Mouse (Mus musculus): ENCODE measurements at regions not wholly inside any gene's neighbourhood (a gene's known extent, or its start where the extent isn't known, plus 50 kb on each side); places are given as distances from the start of the nearest gene placed in this dataset.

DNA sequence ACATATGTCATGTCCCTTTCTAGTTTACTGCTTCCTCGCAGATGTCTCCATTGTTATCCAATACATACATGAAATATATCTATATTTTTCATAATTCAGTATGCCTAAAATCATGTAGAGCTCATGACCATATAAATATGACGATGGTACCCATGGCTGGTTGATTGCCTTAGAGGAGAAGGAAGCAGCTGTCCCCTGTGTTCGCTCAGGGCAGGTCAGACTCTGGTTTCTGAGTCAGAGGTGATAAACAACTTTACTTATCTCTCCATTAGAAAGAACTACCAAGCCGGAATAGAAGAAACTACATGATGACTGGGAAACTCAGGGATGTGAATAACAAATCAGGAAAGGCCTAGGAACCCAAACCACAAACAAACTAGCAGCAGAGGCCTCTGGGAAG lies 307.6 kb downstream of the Sox4 start:
- Histone ChIP-seq H3K27me3 (no peaks in the 10 kb centered on the region), H3K9me3 (no peaks in the 10 kb centered on the region), H3K4me1 (no peaks in the 10 kb centered on the region), H3K9ac (no peak overlapping the region), H3K4me2 (no peak overlapping the region), H3K36me3 (no peaks in the 10 kb centered on the region), H3K4me3 (no peak overlapping the region), H3K27ac (no peak overlapping the region)
- 75% methylated on average over 4 of the region's 4 CpGs for WGBS
- no peak for ATAC-seq (ENCODE audit: borderline replicate concordance, extremely low read depth, low FRiP score, low TSS enrichment)

DNA sequence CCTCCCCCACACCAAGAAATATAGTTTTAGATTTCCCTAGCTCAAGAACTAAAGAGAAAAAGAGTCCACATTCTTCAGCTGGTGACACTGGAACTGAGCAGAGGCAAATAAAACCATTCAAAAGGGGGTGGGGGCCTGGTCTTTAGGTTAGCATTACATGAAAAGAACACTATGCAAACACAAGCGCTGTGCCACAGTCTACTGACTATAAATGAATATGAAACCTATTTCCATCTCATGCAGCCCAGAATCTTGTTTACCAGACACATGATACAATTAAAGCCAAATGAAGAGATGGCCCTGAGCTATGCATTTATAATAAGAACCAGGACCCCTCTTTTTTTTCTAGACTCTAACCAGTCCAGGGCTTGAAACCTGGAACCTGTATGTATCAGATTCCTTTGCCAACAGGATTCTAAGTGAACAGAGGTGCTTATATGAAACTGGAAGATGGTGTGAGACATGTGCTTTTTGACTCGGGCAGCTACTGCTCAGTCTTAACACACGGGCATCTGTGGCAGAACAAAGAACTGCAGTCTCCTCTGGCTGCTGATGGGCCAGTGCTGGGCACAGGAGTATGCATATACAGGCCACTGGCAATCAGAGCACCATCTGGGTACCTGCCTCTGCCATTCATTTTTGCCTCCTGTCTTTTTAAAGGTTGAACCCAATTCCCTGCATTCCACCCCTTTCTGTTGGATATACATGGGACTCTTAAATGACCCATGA lies 308.5 kb downstream of the Sox4 start:
- no peak overlapping the region for H3K4me3 ChIP-seq
- no peaks in the 10 kb centered on the region for H3K4me1 ChIP-seq
- 68% methylated on average over 3 of the region's 3 CpGs for WGBS
- no peaks in the 10 kb centered on the region for H3K36me3 ChIP-seq
- H3K9me3 ChIP-seq = no peaks in the 10 kb centered on the region
- no peak for ATAC-seq (ENCODE audit: borderline replicate concordance, extremely low read depth, low FRiP score, low TSS enrichment)
- no peak overlapping the region for H3K4me2 ChIP-seq
- no peak overlapping the region for H3K27ac ChIP-seq
- H3K27me3 ChIP-seq = no peaks in the 10 kb centered on the region
- no peak overlapping the region for H3K9ac ChIP-seq

DNA sequence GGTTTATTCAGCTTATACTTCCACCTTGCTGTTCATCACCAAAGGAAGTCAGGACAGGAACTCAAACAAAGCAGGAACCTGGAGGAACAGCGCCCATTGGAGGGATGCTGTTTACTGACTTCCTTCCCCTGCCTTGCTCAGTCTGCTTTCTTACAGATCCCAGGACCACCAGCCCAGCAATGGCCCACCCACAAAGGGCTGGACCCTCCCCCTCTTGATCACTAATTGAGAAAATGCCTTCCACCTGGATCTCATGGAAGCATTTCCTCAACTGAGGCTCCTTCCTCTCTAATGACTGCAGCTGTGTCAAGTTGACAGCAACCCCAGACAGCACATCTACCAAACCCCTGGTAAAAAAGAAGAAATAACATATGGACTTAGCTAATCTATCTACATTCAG lies 312.7 kb downstream of the Sox4 start:
- 89% methylated on average over 1 of the region's 1 CpGs for WGBS
- H3K36me3 ChIP-seq = no peaks in the 10 kb centered on the region
- ATAC-seq (ENCODE audit: borderline replicate concordance, extremely low read depth, low FRiP score, low TSS enrichment) = no peak

DNA sequence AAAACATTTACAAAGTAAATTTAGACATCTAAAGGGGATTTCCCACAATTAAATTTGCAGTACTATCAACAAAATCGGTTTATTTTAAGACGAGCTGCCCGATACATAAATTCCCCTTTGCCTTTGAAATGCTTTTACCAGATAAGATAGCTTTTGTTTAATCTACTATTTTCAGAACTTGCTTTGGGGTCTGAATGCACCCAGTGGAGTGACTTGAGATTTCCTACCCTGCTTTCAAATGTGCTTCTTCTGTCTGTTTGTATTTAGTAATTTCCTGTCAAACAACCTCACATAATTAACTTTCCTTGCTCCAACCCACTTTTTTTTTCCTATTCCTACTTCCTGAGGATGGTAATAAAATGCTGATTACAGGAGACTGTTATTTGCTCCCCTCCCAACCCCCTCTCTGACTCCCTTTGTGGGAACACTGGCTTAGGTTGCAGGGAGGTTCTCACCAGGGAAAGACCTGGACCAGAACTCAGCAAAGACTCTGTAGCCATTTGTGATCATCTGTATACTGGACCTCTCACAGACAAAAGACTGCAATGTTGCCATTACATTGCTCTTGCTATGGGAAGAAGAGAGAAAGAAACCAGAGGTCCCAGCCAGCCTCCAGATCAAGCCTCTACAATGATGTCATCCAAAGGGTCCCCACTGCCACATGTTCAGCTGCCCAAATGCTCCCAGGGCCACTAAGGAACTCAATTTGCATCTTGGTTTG lies 318.1 kb downstream of the Sox4 start:
- WGBS = 13% methylated on average over 3 of the region's 3 CpGs
- Histone ChIP-seq H3K4me3 (no peak overlapping the region), H3K9ac (no peak overlapping the region), H3K9me3 (no peaks in the 10 kb centered on the region), H3K27me3 (no peaks in the 10 kb centered on the region), H3K4me2 (no peak overlapping the region), H3K4me1 (peaks cover 25% of the 10 kb centered on the region), H3K36me3 (no peaks in the 10 kb centered on the region), H3K27ac (peak overlapping the region; percentile 49)
- ATAC-seq (ENCODE audit: borderline replicate concordance, extremely low read depth, low FRiP score, low TSS enrichment) = peak; percentile 27; the same call in 1 of the 2 replicates

More for the DNA sequence above, 312.7 kb downstream of the Sox4 start:
- H3K4me1 ChIP-seq = peaks cover 2% of the 10 kb centered on the region; the same call in 1 of the 2 replicates
- no peak overlapping the region for H3K4me2 ChIP-seq
- H3K9ac ChIP-seq = no peak overlapping the region
- no peak overlapping the region for H3K4me3 ChIP-seq
- H3K9me3 ChIP-seq = no peaks in the 10 kb centered on the region
- no peak overlapping the region for H3K27ac ChIP-seq
- H3K27me3 ChIP-seq = no peaks in the 10 kb centered on the region

DNA sequence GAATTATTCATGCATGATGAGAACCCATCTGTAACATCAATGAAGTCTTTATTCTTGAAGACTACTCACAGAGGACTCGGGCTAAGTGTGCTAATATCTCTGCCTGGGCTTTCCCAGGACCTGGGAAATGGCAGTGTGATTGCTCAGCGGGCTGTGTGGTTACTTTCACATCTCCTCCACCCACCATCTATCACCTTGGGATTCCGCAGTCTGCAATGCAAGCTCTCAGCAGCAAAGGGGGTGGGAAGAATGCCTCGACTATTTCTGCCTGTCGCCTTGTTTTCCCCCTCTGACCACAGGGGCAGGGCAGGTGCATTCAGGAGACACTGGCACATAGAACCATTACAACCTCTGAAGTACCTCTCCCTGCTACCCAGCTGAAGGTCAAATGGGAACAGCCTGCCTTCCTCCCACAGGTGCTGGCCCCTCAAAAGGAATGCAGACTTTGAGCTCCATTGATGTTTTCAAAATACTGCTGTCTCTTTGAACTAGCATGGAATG lies 319.9 kb downstream of the Sox4 start:
- no peak overlapping the region for H3K4me2 ChIP-seq
- H3K9ac ChIP-seq = no peak overlapping the region
- ATAC-seq (ENCODE audit: borderline replicate concordance, extremely low read depth, low FRiP score, low TSS enrichment) = no peak
- WGBS = 51% methylated on average over 5 of the region's 5 CpGs
- H3K9me3 ChIP-seq = no peaks in the 10 kb centered on the region
- H3K27me3 ChIP-seq = no peaks in the 10 kb centered on the region
- no peak overlapping the region for H3K27ac ChIP-seq
- no peaks in the 10 kb centered on the region for H3K36me3 ChIP-seq
- no peak overlapping the region for H3K4me3 ChIP-seq
- H3K4me1 ChIP-seq = peaks cover 41% of the 10 kb centered on the region

DNA sequence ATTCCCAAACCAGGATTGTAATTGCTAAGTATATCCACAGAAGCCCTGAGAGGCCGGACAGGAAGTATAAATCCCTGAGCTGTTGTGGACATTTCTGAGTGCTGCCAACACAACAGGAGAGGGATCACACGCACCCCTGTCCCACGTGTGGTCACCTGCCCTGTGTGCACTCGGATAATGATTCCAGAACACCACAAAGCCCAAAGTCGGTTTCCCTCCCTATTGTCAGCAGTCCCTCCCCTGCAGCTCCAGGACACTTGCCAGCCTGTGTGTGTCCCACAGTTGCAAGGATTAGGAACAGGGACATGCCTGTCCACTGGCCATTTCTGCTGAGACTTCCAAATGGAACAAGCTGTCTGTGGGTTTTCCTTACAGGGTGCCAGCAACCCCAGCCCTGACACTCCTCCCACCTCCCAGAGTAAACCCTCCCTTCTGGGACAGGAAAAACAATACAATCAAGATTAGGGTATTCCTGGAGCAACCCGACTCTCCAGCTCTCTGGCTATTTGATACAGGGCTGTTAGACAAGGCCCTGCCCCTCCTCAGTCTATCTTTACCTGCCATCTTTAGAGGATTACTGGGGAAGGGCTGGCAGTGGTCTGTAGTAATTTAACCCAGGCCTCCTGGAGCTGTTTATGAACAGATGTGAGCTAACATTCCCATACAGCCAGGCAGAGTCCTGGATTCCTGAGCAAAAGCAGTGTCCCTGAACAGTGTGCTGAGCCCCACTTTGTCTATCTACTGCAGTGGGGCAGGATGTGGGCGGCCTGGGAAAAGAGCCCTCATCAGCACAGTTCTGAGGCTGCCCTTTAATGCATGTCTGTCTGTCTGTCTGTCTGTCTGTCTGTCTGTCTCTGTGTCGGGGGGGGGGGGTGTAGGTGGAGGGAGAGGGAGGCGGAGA lies 323.8 kb downstream of the Sox4 start:
- 20% methylated on average over 9 of the region's 9 CpGs for WGBS
- H3K4me1 ChIP-seq = peaks cover 30% of the 10 kb centered on the region
- H3K27ac ChIP-seq = peak overlapping the region; percentile 75
- peak; percentile 64; the same call in 1 of the 2 replicates for ATAC-seq (ENCODE audit: borderline replicate concordance, extremely low read depth, low FRiP score, low TSS enrichment)
- H3K4me2 ChIP-seq = no peak overlapping the region
- H3K9me3 ChIP-seq = no peaks in the 10 kb centered on the region
- no peak overlapping the region for H3K4me3 ChIP-seq
- no peak overlapping the region for H3K9ac ChIP-seq
- H3K36me3 ChIP-seq = no peaks in the 10 kb centered on the region
- no peaks in the 10 kb centered on the region for H3K27me3 ChIP-seq

DNA sequence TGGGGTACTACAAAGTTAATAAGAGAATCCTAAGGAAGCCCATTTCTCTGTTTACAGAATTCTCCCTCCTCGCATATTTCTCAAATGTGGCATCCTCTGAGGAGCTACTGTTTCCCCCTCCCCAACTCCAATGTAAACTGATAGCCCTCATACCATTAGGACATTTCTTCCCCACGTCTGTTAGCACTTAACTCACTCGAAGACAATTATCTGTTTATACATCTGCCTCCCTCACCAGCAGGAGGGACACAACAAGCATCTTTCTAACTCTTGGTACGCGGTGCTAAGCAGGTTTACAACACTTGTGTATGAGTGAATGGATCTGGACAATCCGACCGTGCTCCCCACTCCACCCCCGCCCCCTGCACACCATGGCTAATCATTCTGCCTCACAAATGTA lies 324.8 kb downstream of the Sox4 start:
- no peak for ATAC-seq (ENCODE audit: borderline replicate concordance, extremely low read depth, low FRiP score, low TSS enrichment)
- H3K9ac ChIP-seq = no peak overlapping the region
- H3K27ac ChIP-seq = peak overlapping the region; percentile 75; the same call in 1 of the 2 replicates
- H3K36me3 ChIP-seq = no peaks in the 10 kb centered on the region
- no peaks in the 10 kb centered on the region for H3K27me3 ChIP-seq
- 55% methylated on average over 8 of the region's 8 CpGs for WGBS
- peaks cover 30% of the 10 kb centered on the region for H3K4me1 ChIP-seq
- no peak overlapping the region for H3K4me2 ChIP-seq
- no peak overlapping the region for H3K4me3 ChIP-seq
- H3K9me3 ChIP-seq = no peaks in the 10 kb centered on the region

DNA sequence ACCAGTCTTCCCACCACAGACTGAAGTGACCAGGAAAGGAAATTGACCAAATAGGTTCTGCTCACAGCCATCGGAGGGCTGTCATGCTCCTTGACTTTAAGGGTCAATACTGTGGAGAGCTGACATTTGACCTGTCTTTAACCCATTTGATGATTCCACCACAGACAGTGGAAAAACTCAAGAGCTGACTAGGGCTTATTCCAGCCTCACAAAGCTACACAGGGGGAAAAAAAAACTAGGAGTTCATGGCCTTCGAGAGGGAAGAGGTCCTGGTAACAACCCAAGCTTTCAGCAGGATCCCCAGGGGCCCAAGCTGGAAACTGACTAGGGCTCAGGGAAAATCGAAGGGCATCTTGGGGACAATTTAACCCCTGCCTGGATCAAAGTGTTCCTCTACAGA lies 334.6 kb downstream of the Sox4 start:
- Histone ChIP-seq H3K27ac (no peak overlapping the region), H3K36me3 (no peaks in the 10 kb centered on the region), H3K9me3 (no peaks in the 10 kb centered on the region), H3K4me1 (no peaks in the 10 kb centered on the region), H3K4me2 (no peak overlapping the region), H3K27me3 (no peaks in the 10 kb centered on the region), H3K4me3 (no peak overlapping the region), H3K9ac (no peak overlapping the region)
- ATAC-seq (ENCODE audit: borderline replicate concordance, extremely low read depth, low FRiP score, low TSS enrichment) = no peak
- WGBS = 34% methylated on average over 3 of the region's 3 CpGs

DNA sequence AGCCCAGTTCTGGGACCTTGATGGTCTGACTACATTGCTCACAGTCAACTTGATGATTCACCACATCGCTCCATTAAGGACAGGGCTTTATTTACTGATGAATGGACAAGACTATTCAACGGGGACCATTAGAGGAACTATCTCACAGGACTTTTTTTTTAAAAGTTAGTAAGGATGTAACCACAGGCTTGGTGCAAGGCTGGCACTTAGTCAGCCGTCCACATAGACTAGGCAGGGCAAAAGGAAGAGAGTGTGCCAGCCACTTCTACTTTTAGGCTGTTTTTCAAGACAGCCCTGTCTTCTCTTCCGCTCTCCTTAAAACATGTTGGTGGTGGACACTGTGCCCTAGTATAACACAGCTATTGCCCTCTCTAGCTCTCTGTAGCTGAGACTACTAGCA lies 336.0 kb downstream of the Sox4 start:
- Histone ChIP-seq H3K9me3 (no peaks in the 10 kb centered on the region), H3K4me1 (no peaks in the 10 kb centered on the region), H3K36me3 (no peaks in the 10 kb centered on the region), H3K9ac (no peak overlapping the region), H3K27ac (no peak overlapping the region), H3K4me2 (no peak overlapping the region), H3K27me3 (no peaks in the 10 kb centered on the region), H3K4me3 (no peak overlapping the region)
- ATAC-seq (ENCODE audit: borderline replicate concordance, extremely low read depth, low FRiP score, low TSS enrichment) = no peak
- 87% methylated on average over 4 of the region's 4 CpGs for WGBS

DNA sequence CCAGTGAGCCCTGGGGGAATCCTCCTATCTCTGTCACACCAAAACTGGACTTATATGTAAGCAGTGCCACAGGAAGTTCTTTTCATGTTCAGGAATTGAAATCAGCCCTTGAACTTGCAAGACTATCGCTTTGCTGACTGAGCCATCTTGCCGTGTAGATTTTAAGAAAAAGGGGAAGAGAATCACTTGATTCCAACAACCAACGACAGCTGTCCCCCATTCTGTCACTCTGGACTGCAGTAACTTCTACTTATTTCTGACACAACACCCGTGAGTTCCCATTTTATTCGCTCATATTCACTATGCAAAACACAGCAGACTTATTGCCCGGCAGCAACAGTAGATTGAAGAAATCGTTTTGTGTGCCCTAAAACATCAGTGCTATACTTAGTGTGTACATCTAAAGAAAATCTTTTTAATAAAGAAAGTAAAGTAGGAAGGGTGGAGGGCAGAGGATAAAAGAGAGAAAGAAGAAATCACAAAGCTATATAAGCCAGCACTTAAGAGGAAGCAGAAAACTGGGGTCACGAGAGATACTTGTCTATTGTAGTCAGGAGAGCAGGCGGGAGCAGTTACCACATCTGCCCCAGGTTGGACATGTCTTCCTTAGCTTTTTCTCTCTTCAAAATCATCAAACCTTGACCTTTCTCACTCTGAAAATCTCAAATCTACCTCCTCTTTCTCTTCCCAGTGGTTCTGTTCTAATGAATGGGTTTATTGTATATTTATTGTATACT lies 336.7 kb downstream of the Sox4 start:
- Histone ChIP-seq H3K27ac (no peak overlapping the region), H3K4me1 (no peaks in the 10 kb centered on the region), H3K9me3 (no peaks in the 10 kb centered on the region), H3K4me3 (no peak overlapping the region), H3K27me3 (no peaks in the 10 kb centered on the region), H3K9ac (no peak overlapping the region), H3K36me3 (no peaks in the 10 kb centered on the region), H3K4me2 (no peak overlapping the region)
- no peak for ATAC-seq (ENCODE audit: borderline replicate concordance, extremely low read depth, low FRiP score, low TSS enrichment)
- 68% methylated on average over 9 of the region's 9 CpGs for whole genome bisulfite sequencing

DNA sequence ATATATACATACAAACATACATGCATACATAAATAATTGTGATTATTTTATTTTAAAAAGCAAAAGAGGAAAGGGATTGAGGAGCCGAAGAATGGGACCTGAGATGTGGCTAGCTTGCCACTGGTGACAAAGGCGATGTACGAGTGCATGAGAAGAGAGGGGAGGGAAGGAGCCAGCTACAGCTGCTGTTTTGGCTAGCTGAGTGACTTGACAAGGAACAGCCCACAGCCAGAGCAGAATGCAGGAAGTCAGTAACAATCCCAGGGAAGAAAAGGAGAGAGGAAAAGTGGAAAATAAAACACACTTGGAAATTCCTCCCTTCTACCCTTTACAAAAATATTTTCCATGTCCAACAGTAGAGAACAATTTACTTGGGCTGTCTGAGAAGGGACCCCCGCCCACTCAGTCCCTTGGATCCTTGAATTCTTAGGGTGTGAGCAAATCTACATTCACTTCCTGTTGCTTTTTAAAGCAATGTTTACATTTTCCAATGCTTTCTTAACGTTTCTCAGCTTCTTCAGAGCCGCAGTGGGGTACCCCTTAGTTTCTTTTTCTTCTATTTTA lies 345.9 kb downstream of the Sox4 start:
- 17% methylated on average over 6 of the region's 6 CpGs for WGBS
- no peaks in the 10 kb centered on the region for H3K27me3 ChIP-seq
- no peaks in the 10 kb centered on the region for H3K36me3 ChIP-seq
- H3K4me2 ChIP-seq = peak overlapping the region; percentile 12; the same call in 1 of the 2 replicates
- peak; percentile 78; the same call in 1 of the 2 replicates for ATAC-seq (ENCODE audit: borderline replicate concordance, extremely low read depth, low FRiP score, low TSS enrichment)
- peaks cover 21% of the 10 kb centered on the region for H3K4me1 ChIP-seq
- H3K9ac ChIP-seq = no peak overlapping the region
- H3K9me3 ChIP-seq = no peaks in the 10 kb centered on the region
- no peak overlapping the region for H3K4me3 ChIP-seq
- H3K27ac ChIP-seq = peak overlapping the region; percentile 88
